Mouse (Mus musculus): Measurements from ENCODE around the gene Prkaca.

The Prkaca gene

GRCm38 (mm10) chr8:83972150-83973120, at the start of gene Prkaca:
TSS of gene Prkaca (plus strand) at chr8:83972993.
- peak; percentile 99 for ATAC-seq (ENCODE audit: low TSS enrichment)

- ATAC-seq (ENCODE audit: low TSS enrichment), result no peak
Measured at GRCm38 (mm10) chr8:83924585-83924984, 48.2 kb upstream of the Prkaca start.

GRCm38 (mm10) chr8:83926266-83926665, 46.5 kb upstream of the Prkaca start:
- ATAC-seq (ENCODE audit: low TSS enrichment), result no peak

DNA sequence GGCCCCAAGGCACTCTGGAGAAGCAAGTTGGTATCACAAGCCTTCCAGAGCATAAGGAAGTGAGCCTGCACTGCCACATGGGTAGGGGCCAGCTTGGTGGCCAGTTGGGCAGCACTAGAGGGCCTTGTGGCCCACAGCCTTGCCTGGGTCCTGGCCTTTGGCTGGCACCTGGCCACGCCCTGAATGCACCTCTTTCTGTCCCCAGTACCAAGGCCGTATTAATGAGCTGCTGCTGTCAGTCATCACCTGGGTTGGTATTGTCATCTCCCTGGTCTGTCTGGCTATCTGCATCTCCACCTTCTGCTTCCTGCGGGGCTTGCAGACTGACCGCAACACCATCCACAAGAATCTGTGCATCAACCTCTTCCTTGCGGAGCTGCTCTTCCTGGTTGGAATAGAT, 38.6 kb upstream of the Prkaca start:
- ATAC-seq (ENCODE audit: low TSS enrichment), result no peak

DNA sequence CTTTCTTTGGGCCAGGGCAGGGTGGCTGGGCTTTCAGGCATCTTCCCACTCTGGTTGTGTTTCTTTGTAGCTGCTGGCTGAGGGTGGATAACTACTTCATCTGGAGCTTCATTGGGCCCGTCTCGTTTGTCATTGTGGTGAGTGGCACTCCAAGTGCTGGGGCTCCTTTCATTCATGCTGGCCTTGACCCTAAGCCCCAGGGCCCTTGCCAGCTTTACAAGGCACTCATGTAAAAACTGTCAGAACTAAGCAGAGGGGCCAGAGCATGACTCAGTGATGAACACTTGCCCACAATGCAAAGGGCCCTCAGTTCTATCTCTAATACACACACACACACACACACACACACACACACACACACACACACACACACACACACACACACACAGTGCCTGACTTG, 37.8 kb upstream of the Prkaca start:
- no peak for ATAC-seq (ENCODE audit: low TSS enrichment)

- no peak for ATAC-seq (ENCODE audit: low TSS enrichment)
Measured at GRCm38 (mm10) chr8:83935435-83935834, 37.4 kb upstream of the Prkaca start.

DNA sequence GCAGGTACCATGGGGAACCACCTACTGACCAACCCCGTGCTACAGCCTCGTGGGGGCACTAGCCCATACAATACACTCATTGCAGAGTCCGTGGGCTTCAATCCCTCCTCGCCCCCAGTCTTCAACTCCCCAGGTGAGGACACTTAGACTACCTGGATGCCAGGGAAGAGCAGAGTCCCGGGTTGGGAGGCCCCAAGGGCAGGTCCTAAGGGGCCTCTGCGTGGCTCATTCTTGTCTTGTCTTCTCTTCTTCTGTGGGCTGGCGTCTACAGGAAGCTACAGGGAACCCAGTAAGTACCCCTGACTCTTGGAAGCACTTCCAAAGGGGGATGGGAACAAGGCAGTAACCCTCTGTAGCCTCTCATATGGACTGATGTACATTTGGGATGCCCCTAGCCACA, 35.1 kb upstream of the Prkaca start:
- ATAC-seq (ENCODE audit: low TSS enrichment), result no peak

DNA sequence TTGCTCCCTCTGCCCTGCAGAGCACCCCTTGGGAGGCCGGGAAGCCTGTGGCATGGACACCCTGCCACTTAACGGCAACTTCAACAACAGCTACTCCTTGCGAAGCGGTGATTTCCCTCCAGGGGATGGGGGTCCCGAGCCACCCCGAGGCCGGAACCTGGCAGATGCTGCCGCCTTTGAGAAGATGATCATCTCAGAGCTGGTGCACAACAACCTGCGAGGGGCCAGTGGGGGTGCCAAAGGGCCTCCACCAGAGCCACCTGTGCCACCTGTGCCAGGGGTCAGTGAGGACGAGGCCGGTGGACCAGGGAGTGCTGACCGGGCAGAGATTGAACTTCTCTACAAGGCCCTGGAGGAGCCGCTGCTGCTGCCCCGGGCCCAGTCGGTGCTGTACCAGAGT, 34.5 kb upstream of the Prkaca start:
- no peak for ATAC-seq (ENCODE audit: low TSS enrichment)

- ATAC-seq (ENCODE audit: low TSS enrichment), result no peak
Measured at GRCm38 (mm10) chr8:83941066-83941677, 31.6 kb upstream of the Prkaca start.

GRCm38 (mm10) chr8:83942446-83942845, 30.3 kb upstream of the Prkaca start:
- peak; percentile 73 for ATAC-seq (ENCODE audit: low TSS enrichment)

DNA sequence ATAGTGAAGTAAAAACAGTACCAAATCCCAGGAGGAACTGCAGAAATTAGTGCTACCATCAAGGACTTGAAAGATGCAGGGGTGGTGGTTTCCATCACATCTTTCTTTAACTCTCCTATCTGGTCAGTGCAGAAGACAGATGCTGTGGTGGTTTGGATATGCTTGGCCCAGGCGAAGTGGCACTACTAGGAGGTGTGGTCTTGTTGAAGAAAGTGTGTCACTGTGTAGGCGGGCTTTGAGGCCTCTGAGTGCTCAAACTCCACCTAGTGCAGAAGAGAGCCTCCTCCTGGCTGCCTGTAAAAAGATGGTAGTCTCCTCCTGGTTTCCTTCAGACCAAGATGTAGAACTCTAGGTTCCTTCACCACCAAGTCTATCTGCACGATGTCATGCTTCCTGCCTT, 27.3 kb upstream of the Prkaca start:
- ATAC-seq (ENCODE audit: low TSS enrichment), result peak; percentile 31; the same call in 1 of the 2 replicates

DNA sequence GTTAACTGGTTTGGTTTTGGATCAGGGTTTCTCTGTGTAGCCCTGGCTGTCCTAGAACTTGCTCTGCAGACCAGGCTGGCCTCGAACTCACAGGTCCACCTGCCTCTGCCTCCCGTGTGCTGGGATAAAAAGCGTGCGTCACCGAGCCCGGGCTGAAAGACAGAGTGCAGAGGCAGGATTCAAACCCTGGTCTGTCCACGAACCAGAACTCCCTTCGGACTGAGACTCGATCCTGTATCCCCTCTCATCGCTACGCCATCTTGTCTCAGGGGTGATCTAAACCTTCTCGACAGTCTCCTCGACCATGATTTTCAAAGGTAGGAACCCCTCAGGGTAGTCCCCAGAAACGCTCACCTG, 18.1 kb upstream of the Prkaca start:
- no peak for ATAC-seq (ENCODE audit: low TSS enrichment)

DNA sequence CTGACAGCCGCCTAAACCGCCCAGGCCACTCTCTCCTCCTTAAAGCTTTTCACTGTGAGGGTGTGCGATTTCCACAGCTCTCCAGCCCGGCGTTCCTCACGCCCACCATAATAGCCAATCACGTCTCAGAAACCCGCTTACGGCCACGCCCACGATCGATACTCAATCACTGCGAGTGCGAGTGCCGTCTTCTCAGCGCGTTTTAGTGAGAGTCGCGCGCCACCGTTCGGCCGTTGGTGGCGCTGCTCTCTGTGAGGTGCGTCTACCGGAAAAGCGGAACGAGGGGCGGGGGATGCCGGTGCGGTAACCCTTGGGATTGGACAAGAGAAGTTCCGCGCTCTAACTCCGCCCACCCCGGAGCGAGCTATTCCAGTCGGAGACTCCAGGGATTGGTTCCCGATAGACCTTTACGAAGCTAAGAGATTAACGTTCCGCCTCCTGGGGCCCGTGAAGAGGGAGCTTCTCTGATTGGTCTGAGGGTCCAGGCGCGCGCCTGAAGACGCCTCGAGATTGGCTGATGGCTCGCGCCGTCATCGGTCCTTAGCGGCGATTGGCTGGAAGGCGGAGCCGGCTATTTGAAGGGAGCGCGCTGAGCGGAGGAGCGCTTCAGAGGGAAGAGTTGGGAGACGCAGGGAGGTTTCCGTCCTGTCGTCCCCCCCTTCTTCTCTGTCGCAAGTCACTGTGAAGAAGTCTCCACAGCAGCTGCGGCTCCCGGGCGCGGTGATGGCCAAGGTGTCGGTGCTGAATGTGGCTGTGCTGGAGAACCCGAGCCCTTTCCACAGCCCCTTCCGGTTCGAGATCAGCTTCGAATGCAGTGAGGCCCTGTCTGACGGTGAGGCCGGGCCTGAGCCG, 17.5 kb upstream of the Prkaca start, which contains the start of the genes Gm10644 and Asf1b:
Gm10644 (minus strand) TSS at position 100 of the 852 bp plus-strand sequence.
Asf1b (plus strand) TSS at position 402 of the 852 bp plus-strand sequence.
- ATAC-seq (ENCODE audit: low TSS enrichment), result peak; percentile 99

- ATAC-seq (ENCODE audit: low TSS enrichment), result no peak
Measured at GRCm38 (mm10) chr8:83955958-83956218, 16.9 kb upstream of the Prkaca start.

GRCm38 (mm10) chr8:83956789-83957188, 16.0 kb upstream of the Prkaca start:
- no peak for ATAC-seq (ENCODE audit: low TSS enrichment)

DNA sequence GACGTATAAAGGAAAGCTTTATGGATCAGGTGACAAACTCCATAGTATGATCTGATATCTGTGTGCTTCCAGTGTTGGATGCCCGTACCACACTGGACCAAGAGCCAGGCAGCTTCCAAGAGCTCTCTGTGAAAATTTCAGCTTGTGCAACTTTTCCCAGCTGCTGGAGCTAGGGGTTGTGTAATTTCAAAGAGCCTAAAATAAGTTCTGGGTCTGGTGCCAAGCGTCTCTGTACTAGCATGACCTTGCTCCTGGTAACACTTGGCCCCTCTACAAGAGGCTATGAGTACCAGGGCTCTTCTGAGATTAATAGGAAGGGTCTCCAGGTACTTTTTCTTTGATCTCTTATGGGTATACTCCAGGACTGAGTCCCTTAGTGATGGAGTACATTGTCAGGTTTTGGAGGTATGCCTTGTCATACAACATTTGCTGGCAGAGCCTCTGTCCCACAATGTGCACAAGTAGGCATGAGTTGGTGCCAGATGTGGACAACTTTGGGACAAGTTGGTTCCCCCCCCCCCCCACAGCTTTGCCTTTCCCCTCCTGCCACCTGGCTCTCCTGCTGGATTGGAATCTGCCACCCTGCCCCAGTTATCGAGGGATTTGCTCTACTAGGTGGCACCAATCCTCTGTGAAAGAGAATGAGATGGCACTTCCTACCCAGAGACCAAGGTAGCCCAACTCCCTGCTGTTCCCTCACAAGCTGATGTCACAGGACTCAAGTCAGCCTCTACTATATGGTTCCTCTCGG, 8.6 kb upstream of the Prkaca start:
- ATAC-seq (ENCODE audit: low TSS enrichment), result no peak

GRCm38 (mm10) chr8:83967701-83968100, 5.1 kb upstream of the Prkaca start:
- no peak for ATAC-seq (ENCODE audit: low TSS enrichment)

GRCm38 (mm10) chr8:83971121-83971520, 1.7 kb upstream of the Prkaca start:
- no peak for ATAC-seq (ENCODE audit: low TSS enrichment)

DNA sequence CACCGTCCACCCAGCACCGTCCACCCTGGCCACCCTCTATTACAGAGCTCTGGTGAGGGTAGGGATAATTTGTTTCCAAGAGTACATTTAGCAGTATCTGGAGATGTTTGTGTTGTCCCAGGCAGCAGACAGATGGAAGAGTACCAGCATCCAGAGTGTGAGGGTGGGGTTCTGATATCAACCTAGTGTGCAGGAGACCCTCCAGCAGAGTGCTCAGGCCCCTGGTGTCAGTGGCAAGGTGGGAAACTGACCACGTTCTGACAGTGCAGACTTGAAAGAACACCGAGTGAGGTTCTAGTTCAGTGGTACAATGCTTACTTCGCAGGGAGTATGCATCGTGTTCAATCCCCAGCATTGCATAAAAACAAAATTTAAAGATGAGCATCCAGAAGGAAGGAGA, 1.1 kb upstream of the Prkaca start:
- ATAC-seq (ENCODE audit: low TSS enrichment), result no peak

- ATAC-seq (ENCODE audit: low TSS enrichment), result peak; percentile 6; the same call in 1 of the 2 replicates
Measured at GRCm38 (mm10) chr8:83973161-83974031, 603 bp downstream of the Prkaca start.

DNA sequence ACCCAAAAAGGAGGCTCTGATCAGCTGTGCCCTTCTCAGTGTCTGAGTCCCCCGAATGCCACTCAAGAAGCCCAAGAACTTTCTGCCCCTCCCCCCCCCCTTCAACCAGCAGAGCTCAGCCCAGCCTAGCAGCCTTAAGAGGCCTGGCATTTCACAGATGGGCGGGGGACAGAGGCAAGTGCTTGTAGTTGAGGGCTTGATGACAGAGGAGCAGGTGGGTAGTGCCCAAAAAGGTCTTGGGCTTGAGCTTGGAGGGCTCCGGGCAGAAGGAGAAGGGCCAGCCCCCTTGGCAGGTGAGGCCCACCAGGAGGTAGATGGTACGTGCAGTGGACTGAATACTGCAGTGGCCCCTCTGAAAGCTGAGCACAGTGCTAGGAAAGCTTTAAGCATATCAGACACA, 1.7 kb downstream of the Prkaca start:
- no peak for ATAC-seq (ENCODE audit: low TSS enrichment)
